Comparison of ENCODE assay signal across 27 mouse cellular contexts in the genomic region with DNA sequence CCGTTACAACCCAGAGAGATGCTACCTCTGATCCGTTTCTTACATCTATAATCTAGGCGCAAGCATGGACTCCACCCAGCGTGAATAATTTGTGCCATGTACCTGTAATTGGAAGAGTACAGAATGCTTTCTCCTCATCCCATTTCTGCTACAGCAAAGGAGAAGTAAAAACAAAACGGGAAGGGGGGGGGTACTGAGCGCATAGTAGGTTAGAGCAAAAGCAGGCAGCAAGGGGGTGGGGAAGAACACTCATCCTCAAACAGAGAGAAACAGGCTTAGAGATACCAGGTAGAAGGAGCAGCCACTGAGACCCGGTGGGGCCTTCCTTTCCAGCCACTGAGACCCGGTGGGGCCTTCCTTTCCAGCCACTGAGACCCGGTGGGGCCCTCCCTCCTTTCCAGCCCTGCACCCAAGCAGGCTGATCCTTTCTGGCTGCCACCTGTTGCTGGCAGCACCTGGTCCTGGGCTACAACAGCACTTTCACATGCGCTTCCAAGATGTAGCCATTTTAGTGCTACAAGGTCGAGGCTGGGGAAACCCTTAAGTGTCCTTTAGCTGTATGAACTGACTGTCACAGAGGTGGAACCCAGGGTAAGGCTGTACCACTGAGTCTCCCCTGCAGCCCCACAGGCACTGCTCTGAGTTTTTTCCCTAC.
DNase-seq lines count a peak whose midpoint lies in the region; ATAC-seq and TF ChIP-seq lines count a peak whose summit lies in the region.
"Had no signal": no experiment of that assay in that cellular context is flagged by ENCODE, and none has a peak within 500 bp of the region (broad histone marks: within the 10 kb centered on the region; RNA-seq: fewer than 3 reads in every experiment).

No protein-coding gene starts in this region.

- TF ChIP-seq POLR2A in bone marrow, adult 2 months (IDR thresholded peaks at IDR 0.05; ENCODE audit: borderline replicate concordance, control insufficient read depth, low read depth, low read length) = no peak

- TF ChIP-seq CTCF in bone marrow, adult 2 months (IDR thresholded peaks at IDR 0.05; ENCODE audit: control insufficient read depth, insufficient read depth, low read length) = no peak

- no peak for ATAC-seq in liver, embryonic 15.5 days (ENCODE audit: insufficient read depth)
- ATAC-seq in neutrophil, adult 5-6 weeks (ENCODE audit: extremely low read depth, insufficient number of reproducible peaks, low FRiP score, poor library complexity, severe bottlenecking) = peak; percentile 39; the same call in 1 of the 2 replicates
- ATAC-seq in activated CD4-positive, CD25-positive, alpha-beta regulatory T cell, adult 4 months = no peak
- ATAC-seq in hindbrain, embryonic 12.5 days (ENCODE audit: low FRiP score) = no peak
- ATAC-seq: CD4-positive, CD25-positive, alpha-beta regulatory T cell, adult 4 months; forebrain, embryonic 15.5 days had no signal

- H3K4me3 ChIP-seq in liver, embryonic 15.5 days (replicated peaks) = peak overlapping the region; percentile 5; the same call in 1 of the 2 replicates
- peak overlapping the region; percentile 60 for H3K4me3 ChIP-seq in bone marrow, adult 2 months (replicated peaks; ENCODE audit: control insufficient read depth, low read depth, low read length)
- H3K4me3 ChIP-seq in hindbrain, embryonic 12.5 days = no peak overlapping the region
- H3K4me3 ChIP-seq: embryonic facial prominence, embryonic 10.5 days; embryonic facial prominence, embryonic 13.5 days; erythroblast, embryonic 14.5 days; forebrain, embryonic 12.5 days; forebrain, embryonic 15.5 days; heart, embryonic 10.5 days; heart, embryonic 13.5 days; hindbrain, embryonic 15.5 days had no signal

- no peaks in the 10 kb centered on the region for H3K4me1 ChIP-seq in liver, embryonic 15.5 days (replicated peaks)
- H3K4me1 ChIP-seq in bone marrow, adult 2 months (ENCODE audit: control insufficient read depth, insufficient read depth, low read length) = no peaks in the 10 kb centered on the region; the same call in 1 of the 2 replicates
- no peaks in the 10 kb centered on the region for H3K4me1 ChIP-seq in hindbrain, embryonic 12.5 days
- H3K4me1 ChIP-seq: embryonic facial prominence, embryonic 10.5 days; embryonic facial prominence, embryonic 13.5 days; forebrain, embryonic 12.5 days; forebrain, embryonic 15.5 days; heart, embryonic 10.5 days; heart, embryonic 13.5 days; hindbrain, embryonic 15.5 days had no signal

- no peaks in the 10 kb centered on the region for H3K36me3 ChIP-seq in liver, embryonic 15.5 days (replicated peaks)
- no peaks in the 10 kb centered on the region for H3K36me3 ChIP-seq in hindbrain, embryonic 12.5 days
- H3K36me3 ChIP-seq: embryonic facial prominence, embryonic 10.5 days; embryonic facial prominence, embryonic 13.5 days; forebrain, embryonic 12.5 days; forebrain, embryonic 15.5 days; heart, embryonic 10.5 days; heart, embryonic 13.5 days; hindbrain, embryonic 15.5 days had no signal

- H3K27me3 ChIP-seq in liver, embryonic 15.5 days = no peaks in the 10 kb centered on the region
- H3K27me3 ChIP-seq in hindbrain, embryonic 12.5 days = no peaks in the 10 kb centered on the region
- H3K27me3 ChIP-seq: embryonic facial prominence, embryonic 13.5 days; forebrain, embryonic 12.5 days; forebrain, embryonic 15.5 days; heart, embryonic 13.5 days; hindbrain, embryonic 15.5 days had no signal

- no peaks in the 10 kb centered on the region for H3K9me3 ChIP-seq in liver, embryonic 15.5 days (replicated peaks)
- 0 out of 2 replicates have a peak, but pooled peaks cover 8% of the 10 kb centered on the region for H3K9me3 ChIP-seq in hindbrain, embryonic 12.5 days (replicated peaks)
- H3K9me3 ChIP-seq: embryonic facial prominence, embryonic 13.5 days; forebrain, embryonic 12.5 days; forebrain, embryonic 15.5 days; hindbrain, embryonic 15.5 days had no signal

- H3K9ac ChIP-seq in liver, embryonic 15.5 days = no peak overlapping the region
- no peak overlapping the region for H3K9ac ChIP-seq in hindbrain, embryonic 12.5 days
- H3K9ac ChIP-seq: embryonic facial prominence, embryonic 13.5 days; forebrain, embryonic 12.5 days; forebrain, embryonic 15.5 days; heart, embryonic 13.5 days; hindbrain, embryonic 15.5 days had no signal

- DNase-seq in liver (no peak), A20 (ENCODE audit: low read depth, low spot score) (peak; percentile 35)
- DNase-seq: adrenal gland, postnatal 10 days; adrenal gland, postnatal 36 days; cerebellum, adult 11 months; cerebellum, adult 2 months; cerebellum, postnatal 10 days; cerebellum, postnatal 36 days; embryo, embryonic 11 days; gastrocnemius, postnatal 25 days; heart, adult 18-20 months; heart, postnatal 14 days; heart, postnatal 4 days had no signal

- H3K4me2 ChIP-seq in liver, embryonic 15.5 days = peak overlapping the region; percentile 10; the same call in 1 of the 2 replicates
- no peak overlapping the region for H3K4me2 ChIP-seq in hindbrain, embryonic 12.5 days (replicated peaks)
- H3K4me2 ChIP-seq: embryonic facial prominence, embryonic 13.5 days; forebrain, embryonic 12.5 days; forebrain, embryonic 15.5 days; heart, embryonic 13.5 days; hindbrain, embryonic 15.5 days had no signal

- H3K27ac ChIP-seq in liver, embryonic 15.5 days (replicated peaks) = 0 out of 2 replicates have a peak overlapping the region, but pooled peaks have one; percentile 9
- H3K27ac ChIP-seq in bone marrow, adult 2 months (ENCODE audit: control insufficient read depth, insufficient read depth, low read depth, low read length, poor library complexity) = peak overlapping the region; percentile 73
- H3K27ac ChIP-seq in hindbrain, embryonic 12.5 days = no peak overlapping the region
- H3K27ac ChIP-seq: embryonic facial prominence, embryonic 10.5 days; embryonic facial prominence, embryonic 13.5 days; forebrain, embryonic 12.5 days; forebrain, embryonic 15.5 days; heart, embryonic 10.5 days; heart, embryonic 13.5 days; hindbrain, embryonic 15.5 days had no signal

- 59% methylated on average over 11 of the region's 11 CpGs for WGBS in liver, embryonic 15.5 days (ENCODE audit: insufficient replicate concordance)
- WGBS in bone marrow, adult 2 months = 66% methylated on average over 11 of the region's 11 CpGs
- 81% methylated on average over 11 of the region's 11 CpGs for WGBS in hindbrain, embryonic 12.5 days
